Mouse (Mus musculus) kidney, embryonic 15.5 days (tissue): ENCODE results near the gene Slc9b2. TPM values are rescaled to one million over a fixed set of nuclear protein-coding genes. Genes with fewer than 3 reads are reported as not detected.

Source experiments
- ATAC-seq: fragments of 200-750 bp; cut with Nextera tagmentation; replicated peaks from 2 replicates; pipeline ENCODE4 v1.8.0; 2017; ENCODE audit warnings: moderate TSS enrichment; ENCODE audit not compliant: low FRiP score
- H3K27ac ChIP-seq: fragments of 300-500 bp; sonication (generic); 2 replicates; pipeline ENCODE4 v1.5.1; 2015; ENCODE audit warnings: mild to moderate bottlenecking, inconsistent platforms
- H3K27me3 ChIP-seq: fragments of 300-500 bp; sonication (generic); 2 replicates; pipeline ENCODE4 v1.6.1; 2015; ENCODE audit warnings: inconsistent platforms
- H3K36me3 ChIP-seq: fragments of 300-500 bp; sonication (generic); 2 replicates; pipeline ENCODE4 v1.6.1; 2015; ENCODE audit warnings: inconsistent platforms
- H3K4me1 ChIP-seq: fragments of 300-500 bp; sonication (generic); 2 replicates; pipeline ENCODE4 v1.6.1; 2015; ENCODE audit warnings: inconsistent platforms
- H3K4me2 ChIP-seq: fragments of 300-500 bp; sonication (generic); 2 replicates; pipeline ENCODE4 v1.6.1; 2015; ENCODE audit warnings: moderate library complexity, mild to moderate bottlenecking, inconsistent platforms
- H3K4me3 ChIP-seq: fragments of 300-500 bp; sonication (generic); replicated peaks from 2 replicates; pipeline ENCODE4 v1.5.1; 2015; ENCODE audit warnings: mild to moderate bottlenecking, inconsistent platforms
- H3K9ac ChIP-seq: fragments of 300-500 bp; sonication (generic); 2 replicates; pipeline ENCODE4 v1.6.1; 2015; ENCODE audit warnings: mild to moderate bottlenecking, inconsistent platforms
- H3K9me3 ChIP-seq: fragments of 300-500 bp; sonication (generic); replicated peaks from 2 replicates; pipeline ENCODE4 v1.6.1; 2016; ENCODE audit warnings: inconsistent platforms
- WGBS: fragments of 180-500 bp; shearing (Covaris S2); methylation state at CpG from one replicate; pipeline ENCODE4 v1.1.7; 2015; ENCODE audit warnings: mixed read lengths; 5-methylcytosine and 5-hydroxymethylcytosine counted together
- polyA plus RNA-seq: library from polyadenylated mRNA; unstranded; fragments of >200 nt; fragmentation: Nextera tagmentation; extraction: Ambion mirVana; gene quantifications from 2 replicates; pipeline ENCODE4 v1.2.1, GENCODE M21; 2015

Gene Slc9b2
- polyA plus RNA-seq, 1 experiment from 2014 or later = 2.5 TPM

GRCm38 (mm10) chr3:135285807-135286206, 21.7 kb upstream of the Slc9b2 start:
- no peaks in the 10 kb centered on the region for H3K27me3 ChIP-seq
- H3K4me2 ChIP-seq = no peak overlapping the region
- H3K4me3 ChIP-seq = no peak overlapping the region
- no peaks in the 10 kb centered on the region for H3K36me3 ChIP-seq
- H3K27ac ChIP-seq = no peak overlapping the region
- 76% methylated on average over 3 of the region's 3 CpGs for WGBS
- peaks cover 8% of the 10 kb centered on the region for H3K4me1 ChIP-seq
- no peak overlapping the region for H3K9ac ChIP-seq
- no peak for ATAC-seq
- H3K9me3 ChIP-seq = no peaks in the 10 kb centered on the region

- Histone ChIP-seq H3K9ac (no peak overlapping the region), H3K27me3 (no peaks in the 10 kb centered on the region), H3K4me1 (no peaks in the 10 kb centered on the region), H3K27ac (peak overlapping the region; percentile 15; the same call in 1 of the 2 replicates), H3K4me3 (no peak overlapping the region), H3K9me3 (no peaks in the 10 kb centered on the region), H3K36me3 (no peaks in the 10 kb centered on the region), H3K4me2 (no peak overlapping the region)
- ATAC-seq = peak; percentile 63
- WGBS = 69% methylated on average over 8 of the region's 8 CpGs
These were observed 19.3 kb upstream of the Slc9b2 start for GRCm38 (mm10) chr3:135288138-135288750.

GRCm38 (mm10) chr3:135289148-135289547, 18.4 kb upstream of the Slc9b2 start:
- ATAC-seq = no peak
- H3K4me3 ChIP-seq = no peak overlapping the region
- H3K9ac ChIP-seq = no peak overlapping the region
- WGBS = 84% methylated on average over 1 of the region's 1 CpGs
- no peaks in the 10 kb centered on the region for H3K9me3 ChIP-seq
- H3K27ac ChIP-seq = no peak overlapping the region
- no peak overlapping the region for H3K4me2 ChIP-seq
- no peaks in the 10 kb centered on the region for H3K27me3 ChIP-seq
- H3K36me3 ChIP-seq = no peaks in the 10 kb centered on the region
- no peaks in the 10 kb centered on the region for H3K4me1 ChIP-seq

DNA sequence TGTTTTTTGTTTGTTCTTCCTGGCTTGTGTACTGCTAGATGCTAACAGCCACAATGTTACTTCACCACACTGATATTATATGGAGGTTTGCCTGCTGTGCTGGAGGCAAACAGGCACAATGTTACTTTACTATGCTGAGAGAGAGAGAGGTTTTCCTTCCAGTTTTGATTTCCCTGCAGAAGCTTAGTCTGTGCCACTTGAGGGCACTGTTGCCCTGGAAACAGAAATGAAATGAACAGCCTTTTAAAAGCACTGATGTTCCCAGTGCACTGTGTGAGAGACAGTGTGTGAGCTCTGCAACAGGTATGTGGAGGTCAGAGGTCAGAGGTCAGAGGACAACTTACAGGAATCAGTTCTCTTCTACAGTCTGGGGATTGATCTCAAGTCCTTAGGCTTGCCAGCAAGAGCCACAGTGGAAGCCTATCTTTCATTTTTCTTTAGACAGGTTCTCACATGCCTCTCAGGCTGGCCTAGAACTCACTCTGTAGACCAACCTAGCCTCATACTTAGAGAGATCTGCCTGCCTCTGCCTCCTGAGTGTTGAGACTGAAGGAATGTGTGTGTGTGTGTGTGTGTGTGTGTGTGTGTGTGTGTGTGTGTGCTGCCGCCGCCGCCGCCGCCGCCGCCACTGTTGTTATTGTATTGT, 17.1 kb upstream of the Slc9b2 start:
- 97% methylated on average over 4 of the region's 7 CpGs for WGBS
- Histone ChIP-seq H3K4me3 (no peak overlapping the region), H3K4me2 (no peak overlapping the region), H3K4me1 (no peaks in the 10 kb centered on the region), H3K9ac (no peak overlapping the region), H3K36me3 (no peaks in the 10 kb centered on the region), H3K9me3 (no peaks in the 10 kb centered on the region), H3K27ac (no peak overlapping the region), H3K27me3 (no peaks in the 10 kb centered on the region)
- peak; percentile 72 for ATAC-seq

- no peak for ATAC-seq
- H3K9ac ChIP-seq = 0 out of 2 replicates have a peak overlapping the region, but pooled peaks have one; percentile 1
- H3K4me3 ChIP-seq = no peak overlapping the region
- no peaks in the 10 kb centered on the region for H3K36me3 ChIP-seq
- no peaks in the 10 kb centered on the region for H3K27me3 ChIP-seq
- 51% methylated on average over 7 of the region's 7 CpGs for WGBS
- H3K27ac ChIP-seq = no peak overlapping the region
- H3K4me1 ChIP-seq = no peaks in the 10 kb centered on the region
- no peak overlapping the region for H3K4me2 ChIP-seq
- no peaks in the 10 kb centered on the region for H3K9me3 ChIP-seq
These were observed 13.8 kb upstream of the Slc9b2 start for GRCm38 (mm10) chr3:135293703-135294102.

DNA sequence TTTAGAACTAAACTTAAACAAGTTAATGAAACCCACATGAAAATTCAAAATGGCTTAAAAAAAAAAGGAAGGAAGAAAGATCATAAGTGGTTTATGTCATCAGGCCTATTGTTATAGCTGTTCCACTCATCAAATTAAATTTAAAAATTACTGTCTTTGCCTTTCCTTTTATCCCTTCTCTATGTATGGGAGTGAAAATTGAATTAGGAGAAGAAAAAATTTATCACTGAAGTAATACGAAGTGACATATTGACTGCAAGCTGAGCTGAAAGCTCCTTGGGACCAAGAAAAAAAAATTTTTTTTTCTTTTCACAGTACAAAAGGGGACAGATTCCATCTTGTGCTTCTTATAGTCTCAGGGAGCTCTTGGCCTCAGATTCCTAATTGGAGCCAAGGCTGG, 11.9 kb upstream of the Slc9b2 start:
- ATAC-seq = no peak
- H3K4me1 ChIP-seq = no peaks in the 10 kb centered on the region
- no peak overlapping the region for H3K4me3 ChIP-seq
- no peak overlapping the region for H3K27ac ChIP-seq
- H3K27me3 ChIP-seq = no peaks in the 10 kb centered on the region
- WGBS = 87% methylated on average over 1 of the region's 1 CpGs
- H3K36me3 ChIP-seq = no peaks in the 10 kb centered on the region
- no peak overlapping the region for H3K4me2 ChIP-seq
- no peaks in the 10 kb centered on the region for H3K9me3 ChIP-seq
- H3K9ac ChIP-seq = no peak overlapping the region

- Histone ChIP-seq H3K4me2 (no peak overlapping the region), H3K9ac (no peak overlapping the region), H3K27me3 (no peaks in the 10 kb centered on the region), H3K4me3 (no peak overlapping the region), H3K36me3 (no peaks in the 10 kb centered on the region), H3K27ac (no peak overlapping the region), H3K9me3 (no peaks in the 10 kb centered on the region), H3K4me1 (no peaks in the 10 kb centered on the region)
- WGBS = 87% methylated on average over 3 of the region's 3 CpGs
- no peak for ATAC-seq
These were observed 8.9 kb upstream of the Slc9b2 start for GRCm38 (mm10) chr3:135298560-135298959.

DNA sequence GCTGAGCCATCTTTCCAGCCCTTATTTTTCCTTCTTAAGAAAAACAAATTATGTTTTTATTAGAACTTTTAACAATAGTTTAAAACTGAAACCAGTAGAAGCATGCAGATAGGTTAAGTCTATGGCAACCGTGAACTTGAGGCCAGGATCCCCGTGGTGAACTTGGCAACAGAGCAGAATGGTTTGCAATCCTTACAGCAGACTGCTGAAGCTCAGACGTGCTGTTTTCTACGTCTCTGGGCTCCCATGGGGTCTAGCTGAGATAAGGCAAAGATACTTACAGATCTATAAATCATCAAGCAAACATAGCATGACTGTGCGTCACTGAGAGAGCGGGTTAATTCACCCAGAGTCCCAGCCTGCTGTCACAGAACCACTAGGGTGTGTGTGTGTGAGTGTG, 7.4 kb upstream of the Slc9b2 start:
- Histone ChIP-seq H3K4me2 (no peak overlapping the region), H3K27ac (no peak overlapping the region), H3K9me3 (no peaks in the 10 kb centered on the region), H3K4me3 (no peak overlapping the region), H3K4me1 (peaks cover 2% of the 10 kb centered on the region; the same call in 1 of the 2 replicates), H3K27me3 (no peaks in the 10 kb centered on the region), H3K9ac (no peak overlapping the region), H3K36me3 (no peaks in the 10 kb centered on the region)
- 50% methylated on average over 6 of the region's 6 CpGs for WGBS
- ATAC-seq = no peak

DNA sequence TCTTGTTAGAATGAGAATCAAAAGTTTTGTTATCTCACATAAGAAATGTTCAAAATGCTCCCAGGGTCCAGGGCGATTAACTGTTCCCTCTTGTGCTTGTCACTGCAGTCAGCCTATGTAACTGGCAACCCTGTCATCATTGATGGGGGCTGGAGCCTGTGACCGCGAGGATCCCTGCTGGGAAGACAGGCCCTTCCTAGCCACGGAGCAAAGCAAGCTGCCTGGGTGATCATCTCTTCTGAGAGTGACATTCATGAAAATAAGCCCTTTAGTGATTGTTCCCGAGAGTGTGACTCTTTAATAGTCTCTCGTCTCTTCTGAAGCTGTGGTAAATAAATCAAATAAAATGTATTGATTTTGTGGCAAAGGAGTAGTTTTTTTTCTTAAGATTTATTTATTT, 3.4 kb upstream of the Slc9b2 start:
- no peaks in the 10 kb centered on the region for H3K9me3 ChIP-seq
- H3K4me1 ChIP-seq = peaks cover 10% of the 10 kb centered on the region
- no peak overlapping the region for H3K27ac ChIP-seq
- ATAC-seq = no peak
- H3K36me3 ChIP-seq = no peaks in the 10 kb centered on the region
- 29% methylated on average over 6 of the region's 6 CpGs for WGBS
- 0 out of 2 replicates have a peak, but pooled peaks cover 3% of the 10 kb centered on the region for H3K27me3 ChIP-seq
- no peak overlapping the region for H3K4me3 ChIP-seq
- H3K4me2 ChIP-seq = no peak overlapping the region
- H3K9ac ChIP-seq = no peak overlapping the region

DNA sequence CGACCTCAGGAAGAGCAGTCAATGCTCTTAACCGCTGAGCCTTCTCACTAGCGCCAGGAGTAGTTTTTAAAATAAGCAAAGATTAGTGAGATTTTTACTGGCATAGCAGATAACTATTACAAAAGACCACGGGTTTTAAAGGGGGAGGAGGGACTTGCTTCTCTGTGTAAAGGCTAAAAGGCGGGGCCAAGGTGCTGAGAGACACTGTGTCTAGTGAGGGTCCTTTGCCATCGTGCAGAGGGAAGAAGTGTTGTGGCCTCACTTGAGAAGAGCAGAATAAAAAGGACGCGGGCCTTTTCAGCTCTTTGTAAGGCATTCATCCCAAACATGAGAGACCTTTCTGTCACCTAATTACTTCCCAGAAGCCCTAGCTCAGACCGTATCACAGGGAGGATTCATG, 2.9 kb upstream of the Slc9b2 start:
- Histone ChIP-seq H3K4me2 (no peak overlapping the region), H3K36me3 (no peaks in the 10 kb centered on the region), H3K27me3 (0 out of 2 replicates have a peak, but pooled peaks cover 3% of the 10 kb centered on the region), H3K4me1 (peaks cover 10% of the 10 kb centered on the region), H3K27ac (no peak overlapping the region), H3K9ac (no peak overlapping the region), H3K4me3 (no peak overlapping the region), H3K9me3 (no peaks in the 10 kb centered on the region)
- WGBS = 25% methylated on average over 9 of the region's 9 CpGs
- no peak for ATAC-seq

- H3K36me3 ChIP-seq = no peaks in the 10 kb centered on the region
- H3K4me2 ChIP-seq = no peak overlapping the region
- H3K27ac ChIP-seq = no peak overlapping the region
- 41% methylated on average over 2 of the region's 2 CpGs for WGBS
- no peak overlapping the region for H3K9ac ChIP-seq
- no peak overlapping the region for H3K4me3 ChIP-seq
- no peak for ATAC-seq
- H3K27me3 ChIP-seq = no peaks in the 10 kb centered on the region
- H3K4me1 ChIP-seq = peaks cover 2% of the 10 kb centered on the region
- no peaks in the 10 kb centered on the region for H3K9me3 ChIP-seq
These were observed 5.5 kb downstream of the Slc9b2 start for GRCm38 (mm10) chr3:135312916-135313491.

GRCm38 (mm10) chr3:135313727-135314126, 6.2 kb downstream of the Slc9b2 start:
- H3K9ac ChIP-seq = no peak overlapping the region
- H3K4me2 ChIP-seq = no peak overlapping the region
- H3K9me3 ChIP-seq = no peaks in the 10 kb centered on the region
- no peaks in the 10 kb centered on the region for H3K27me3 ChIP-seq
- H3K36me3 ChIP-seq = no peaks in the 10 kb centered on the region
- 83% methylated on average over 2 of the region's 2 CpGs for WGBS
- H3K27ac ChIP-seq = no peak overlapping the region
- no peak for ATAC-seq
- no peak overlapping the region for H3K4me3 ChIP-seq
- no peaks in the 10 kb centered on the region for H3K4me1 ChIP-seq
